Mouse (Mus musculus): ENCODE results near the gene Gucy1b2. TPM values are rescaled to one million over a fixed set of nuclear protein-coding genes. Genes with fewer than 3 reads are reported as not detected.

Gucy1b2 gene
- total RNA-seq (2022), result under 1 TPM in 1 of 4 experiments, not detected in 3; 0.28 TPM

DNA sequence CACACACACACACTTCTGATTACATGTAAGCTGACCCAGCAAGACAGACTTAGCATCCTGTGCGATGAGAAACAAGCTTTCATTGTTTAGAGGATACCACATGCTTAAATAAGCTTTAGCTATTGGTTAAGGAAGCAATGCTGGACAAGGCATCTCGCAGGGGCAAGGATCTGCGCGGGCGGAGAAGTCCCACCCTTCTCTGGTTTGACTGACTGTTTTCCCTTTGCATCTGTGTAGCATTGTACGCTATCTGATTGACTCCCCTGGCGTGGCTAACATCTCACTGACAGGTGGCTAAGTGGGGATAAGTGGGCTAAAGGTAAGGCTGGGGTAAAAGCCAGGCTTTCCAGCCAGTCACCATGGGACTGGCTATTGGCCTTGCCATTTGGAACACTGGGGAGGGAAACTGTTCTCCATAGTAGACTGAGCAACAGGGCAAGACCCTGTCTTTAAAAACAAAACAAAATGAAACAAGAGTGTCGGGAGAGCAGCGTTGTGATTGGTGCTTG lies at the start of gene Gucy1b2:
Gene Gucy1b2 (minus strand): TSS at position 51 of the 509 bp plus-strand sequence.
- no peak for DNase-seq (ENCODE audit: low spot score)

- DNase-seq (ENCODE audit: low spot score), result peak; percentile 43
Measured at GRCm38 (mm10) chr14:62497391-62497790, 41.3 kb upstream of the Gucy1b2 start.

GRCm38 (mm10) chr14:62496501-62496900 lies 40.4 kb upstream of the Gucy1b2 start:
- peak; percentile 11 for DNase-seq (ENCODE audit: low spot score)

- DNase-seq (ENCODE audit: low spot score), result no peak
Measured at GRCm38 (mm10) chr14:62493456-62493855, 37.4 kb upstream of the Gucy1b2 start.

DNA sequence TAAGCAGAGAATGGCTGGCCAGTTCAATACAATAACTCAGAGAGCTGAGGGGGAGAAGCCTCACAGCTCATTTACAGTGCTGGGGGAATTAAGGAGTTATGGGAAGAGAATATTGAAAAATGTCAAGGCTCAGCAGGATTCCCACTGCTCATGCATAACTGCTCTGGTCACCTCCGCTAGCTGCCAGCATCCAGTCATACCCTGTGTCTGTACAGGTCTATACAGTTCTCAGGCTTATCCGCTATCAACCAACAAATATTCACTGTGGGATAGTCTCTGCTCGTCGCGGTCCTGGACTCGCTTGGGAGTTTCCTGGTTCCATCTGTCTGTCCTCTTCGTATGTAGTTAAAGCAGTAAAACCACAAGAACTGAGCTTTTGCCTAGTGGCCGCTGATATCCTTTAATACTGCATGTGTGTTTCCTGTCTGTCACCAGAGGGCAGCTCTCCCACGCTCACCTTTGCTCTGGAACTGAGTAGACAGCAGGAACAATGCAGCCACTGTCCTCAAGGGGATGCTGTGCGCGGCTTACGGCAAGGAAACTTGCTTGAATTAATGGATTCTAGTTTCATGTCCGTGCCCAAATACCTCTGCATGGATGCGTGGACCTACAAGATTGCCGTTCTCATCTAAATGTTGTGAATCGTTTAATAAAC lies 36.2 kb upstream of the Gucy1b2 start:
- peak; percentile 64 for DNase-seq (ENCODE audit: low spot score)

- DNase-seq (ENCODE audit: low spot score), result no peak
Measured at GRCm38 (mm10) chr14:62488270-62488669, 32.2 kb upstream of the Gucy1b2 start.

DNA sequence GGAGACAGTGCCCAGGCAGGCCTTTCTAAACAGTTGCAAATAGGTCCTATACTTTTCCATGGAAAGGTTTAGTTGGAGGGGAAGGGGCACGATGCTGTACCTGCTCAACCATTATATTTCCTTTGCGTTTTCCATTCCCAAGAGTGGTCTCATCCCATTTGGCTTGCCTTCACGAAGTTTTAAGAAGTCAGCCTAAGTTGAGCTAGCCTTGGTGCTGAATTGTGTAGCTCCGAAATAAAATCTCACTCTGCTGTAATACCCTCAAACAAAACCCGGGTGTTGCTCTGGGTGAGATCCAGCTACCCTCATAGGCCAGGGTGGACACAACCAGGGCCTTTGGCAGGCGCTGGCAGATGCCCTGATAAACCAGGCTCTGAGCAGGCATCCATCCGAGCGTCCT lies 25.3 kb upstream of the Gucy1b2 start:
- DNase-seq (ENCODE audit: low spot score), result no peak

DNA sequence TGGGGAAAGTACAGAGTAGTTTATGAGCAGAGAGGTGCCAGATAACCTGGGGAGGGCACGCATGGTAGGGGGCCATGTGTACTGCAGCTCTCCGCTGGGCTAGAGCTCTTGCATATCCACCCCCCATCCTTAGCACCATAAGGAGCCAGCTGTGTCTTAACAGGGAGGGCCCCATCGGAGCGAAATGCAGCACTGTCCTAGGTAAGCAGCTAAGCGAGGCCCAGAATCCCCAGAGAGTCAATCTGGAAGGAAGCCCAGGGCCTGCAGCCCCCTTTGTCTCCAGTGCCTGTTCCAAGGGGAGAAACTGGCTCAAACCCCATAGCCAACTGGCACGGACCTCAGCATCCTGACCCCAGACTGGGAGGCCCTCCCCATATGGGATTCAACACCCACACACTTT lies 23.3 kb upstream of the Gucy1b2 start:
- no peak for DNase-seq (ENCODE audit: low spot score)

DNA sequence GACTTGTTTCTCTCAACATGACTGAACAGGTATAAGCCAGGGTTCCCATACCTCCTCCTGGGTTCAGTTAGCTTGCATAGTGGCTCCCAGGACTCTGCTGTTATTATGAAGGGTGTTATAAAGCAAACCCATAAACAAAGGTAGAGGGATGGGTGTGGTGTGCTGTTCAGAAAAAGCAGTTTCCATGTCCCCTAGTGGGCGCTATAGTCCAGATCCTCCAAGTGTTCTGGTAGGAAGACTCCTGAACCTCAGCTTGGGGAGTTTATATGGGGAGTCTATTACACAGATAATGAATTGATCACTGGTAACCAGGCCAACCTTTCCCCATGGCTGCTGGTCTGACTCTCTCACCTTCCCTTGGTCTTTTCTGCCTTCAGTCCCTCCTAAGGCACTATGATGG lies 18.4 kb upstream of the Gucy1b2 start:
- DNase-seq (ENCODE audit: low spot score), result no peak

GRCm38 (mm10) chr14:62472061-62472460 lies 16.0 kb upstream of the Gucy1b2 start:
- DNase-seq (ENCODE audit: low spot score), result no peak

DNA sequence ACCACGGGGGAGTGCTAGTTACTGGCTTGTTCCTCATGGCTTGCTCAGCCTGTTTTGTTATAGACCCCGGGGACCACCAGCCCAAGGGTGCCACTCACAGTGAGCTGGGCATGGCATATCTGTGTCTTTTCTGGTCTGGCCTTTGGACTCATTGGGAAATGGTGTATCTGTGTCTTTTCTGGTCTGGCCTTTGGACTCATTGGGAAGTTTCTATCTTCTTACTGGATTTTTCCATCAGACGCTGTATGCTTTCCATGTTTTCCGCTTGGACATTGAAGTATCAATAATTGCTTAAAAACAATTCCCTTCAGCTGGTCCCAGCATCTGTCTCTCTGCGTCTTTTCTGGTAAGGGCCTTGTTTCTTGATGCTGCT lies 12.7 kb upstream of the Gucy1b2 start:
- DNase-seq (ENCODE audit: low spot score), result no peak

DNA sequence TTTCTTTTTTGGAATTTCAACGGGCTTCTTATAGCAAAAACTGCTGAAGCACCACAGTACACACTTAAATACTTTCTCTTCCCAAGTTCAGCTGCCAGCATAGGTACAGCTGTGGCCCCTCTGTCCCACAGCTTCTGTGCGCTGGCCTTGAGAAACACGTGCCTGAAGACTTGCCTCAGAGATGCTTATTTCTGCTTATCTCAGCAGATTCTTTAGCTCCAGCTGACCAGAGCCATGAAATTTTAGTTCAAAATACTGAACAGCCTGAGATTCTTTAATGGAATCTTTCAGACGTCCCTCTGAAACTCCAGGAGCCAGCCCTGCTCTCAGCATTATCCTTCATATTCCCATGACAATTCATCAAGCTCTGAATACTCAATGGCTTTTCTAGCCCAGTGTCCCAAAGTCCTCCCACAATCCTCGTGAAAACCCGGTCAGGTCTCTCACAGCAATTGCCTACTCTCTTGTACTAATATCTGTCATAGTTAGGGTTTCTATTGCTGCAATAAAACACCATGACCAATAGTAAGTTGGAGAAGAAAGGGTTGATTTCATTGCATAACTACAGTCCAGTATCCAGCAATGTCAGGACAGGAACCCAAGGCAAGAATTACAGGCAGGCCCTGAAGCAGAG lies 12.1 kb upstream of the Gucy1b2 start:
- DNase-seq (ENCODE audit: low spot score), result no peak

DNA sequence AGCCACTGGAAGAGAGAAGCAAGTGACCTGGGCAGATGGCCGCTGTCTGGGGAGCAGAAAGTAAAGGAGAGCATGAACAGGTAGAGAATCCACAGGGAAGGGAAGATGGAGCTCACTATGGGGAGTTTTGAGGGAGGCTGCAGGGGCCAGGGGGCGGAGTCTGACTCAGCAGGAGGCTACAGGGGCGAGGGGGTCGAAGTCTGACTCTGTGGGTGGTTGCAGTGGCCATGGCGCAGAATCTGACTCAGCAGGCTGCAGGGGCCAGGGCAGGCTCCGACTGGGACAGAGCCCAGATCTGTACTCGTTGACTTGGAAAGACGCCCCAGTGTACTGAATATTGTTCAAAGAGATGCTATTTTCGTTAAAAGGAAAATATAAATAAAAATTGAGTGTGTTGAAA lies 8.9 kb upstream of the Gucy1b2 start:
- peak; percentile 18 for DNase-seq (ENCODE audit: low spot score)

- DNase-seq (ENCODE audit: low spot score), result no peak
Measured at GRCm38 (mm10) chr14:62459541-62459940, 3.5 kb upstream of the Gucy1b2 start.

DNA sequence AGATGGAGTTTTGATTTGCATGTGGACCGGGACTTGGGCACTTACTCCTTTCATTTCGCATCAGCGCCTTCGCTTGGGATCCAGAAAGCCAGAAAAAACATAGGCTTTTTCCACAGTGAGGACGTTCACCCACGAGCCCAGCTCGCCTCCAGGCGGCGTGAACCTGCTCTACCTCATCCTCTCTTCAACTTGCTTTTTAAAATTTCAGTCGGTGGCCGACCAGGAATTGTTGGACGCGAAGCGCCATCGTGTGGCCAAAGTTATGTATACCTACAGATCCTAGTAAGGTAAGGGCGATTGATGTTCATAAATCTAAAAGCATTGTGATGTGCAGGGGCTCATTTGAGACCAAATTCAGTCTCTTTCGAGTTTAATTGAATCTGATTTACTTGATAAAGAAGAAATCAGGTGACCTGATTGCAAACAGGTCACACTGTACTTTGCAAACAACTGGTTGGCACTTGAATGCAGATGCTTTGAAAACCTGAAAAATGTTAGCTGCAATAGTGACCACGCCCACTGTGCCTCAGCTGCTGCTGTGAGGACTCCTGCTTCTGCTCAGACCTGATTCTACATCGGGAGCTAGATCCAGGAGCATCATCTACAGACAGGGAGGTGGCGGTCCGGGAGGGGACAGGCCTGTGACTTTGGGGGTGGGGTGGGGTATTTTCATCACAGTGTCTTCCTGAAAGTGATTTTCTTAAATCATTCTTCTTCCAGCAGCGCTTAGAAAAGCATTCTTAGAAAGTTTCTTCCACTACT lies 1.5 kb upstream of the Gucy1b2 start:
- DNase-seq (ENCODE audit: low spot score), result peak; percentile 85

- DNase-seq (ENCODE audit: low spot score), result no peak
Measured at GRCm38 (mm10) chr14:62455570-62455879, 564 bp downstream of the Gucy1b2 start.

DNA sequence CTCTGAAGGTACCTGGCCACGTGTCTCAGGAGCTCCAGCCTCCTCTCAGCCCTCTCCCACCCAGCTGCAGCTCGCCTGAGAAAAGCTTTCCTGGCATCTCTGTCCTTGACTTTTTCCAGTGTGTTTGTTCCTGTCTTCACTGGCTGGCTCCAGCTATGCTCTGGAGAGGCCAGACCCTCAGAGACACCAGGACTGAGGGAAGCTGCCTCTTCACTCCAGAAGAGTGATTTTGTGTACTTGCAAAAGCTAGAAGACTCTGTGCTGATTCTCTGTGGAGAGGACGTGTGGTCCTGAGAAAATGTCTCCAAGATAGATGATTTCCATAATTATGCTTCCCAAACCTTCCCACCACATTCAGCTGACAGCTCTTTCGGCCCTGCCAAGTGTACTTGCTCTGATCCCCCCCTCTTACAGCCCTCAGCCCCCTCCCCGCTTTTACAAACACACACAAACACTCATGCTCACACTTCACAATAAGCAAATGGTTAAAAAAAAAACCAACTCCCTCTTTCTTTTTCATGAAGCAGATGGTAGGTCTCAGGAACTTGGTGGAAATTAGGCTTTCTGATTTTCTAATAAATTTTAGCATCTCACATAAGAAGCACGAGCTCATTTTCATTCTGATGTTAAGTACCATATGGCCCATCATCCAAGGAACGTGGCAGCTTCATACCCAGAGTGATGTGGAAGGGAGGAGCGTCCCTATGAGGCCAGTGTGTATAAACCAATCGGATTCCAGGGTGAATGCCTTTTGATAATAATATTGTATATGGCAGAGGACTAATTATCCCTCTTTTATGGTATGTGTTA lies 1.1 kb downstream of the Gucy1b2 start:
- DNase-seq (ENCODE audit: low spot score), result no peak

GRCm38 (mm10) chr14:62454136-62454535 lies 2.0 kb downstream of the Gucy1b2 start:
- no peak for DNase-seq (ENCODE audit: low spot score)

GRCm38 (mm10) chr14:62453276-62453675 lies 2.8 kb downstream of the Gucy1b2 start:
- DNase-seq (ENCODE audit: low spot score), result no peak

DNA sequence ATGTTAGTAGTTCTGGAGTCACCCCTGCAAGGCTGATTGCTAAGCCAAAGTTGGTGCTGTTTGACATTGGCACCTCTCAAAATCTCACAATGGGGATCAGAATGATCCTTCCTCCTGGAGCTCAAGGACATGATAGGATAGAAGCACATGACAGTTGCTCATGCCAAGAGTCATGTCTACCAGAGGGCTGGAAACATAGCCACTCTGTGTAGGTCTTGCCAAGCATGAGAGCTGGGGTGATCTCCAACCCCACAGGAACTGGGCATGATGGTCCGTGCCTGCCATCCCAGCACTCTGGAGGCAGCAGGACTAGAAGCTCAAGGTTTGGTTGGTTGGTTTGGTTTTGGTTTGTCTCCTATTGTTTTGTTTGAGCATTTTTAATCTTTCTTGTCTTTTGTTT lies 5.4 kb downstream of the Gucy1b2 start:
- peak; percentile 24 for DNase-seq (ENCODE audit: low spot score)

DNA sequence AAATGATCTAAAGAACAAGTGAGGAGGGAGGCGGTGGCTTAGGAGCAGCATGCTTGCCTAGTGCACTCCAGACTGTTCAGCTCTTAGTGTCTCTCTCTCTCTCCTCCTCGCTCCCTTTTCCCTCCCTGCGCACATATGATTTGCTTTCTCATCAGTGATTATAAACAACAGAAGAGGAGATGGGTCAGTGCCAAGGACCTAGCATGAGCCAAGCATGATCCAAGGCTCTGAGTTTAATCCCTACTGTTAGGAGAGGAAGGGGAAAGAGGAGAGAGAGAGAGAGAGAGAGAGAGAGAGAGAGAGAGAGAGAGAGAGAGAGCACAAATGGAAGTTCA lies 8.9 kb downstream of the Gucy1b2 start:
- DNase-seq (ENCODE audit: low spot score), result no peak
